Mouse (Mus musculus) intestine, postnatal 0 days (tissue): ENCODE data around the gene Fstl1. TPM values are rescaled to one million over a fixed set of nuclear protein-coding genes. Genes with fewer than 3 reads are reported as not detected.

Experiments used
- ATAC-seq: fragments of 200-750 bp; cut with Nextera tagmentation; 2 replicates; pipeline ENCODE4 v1.8.0; 2017; ENCODE audit warnings: mild to moderate bottlenecking, moderate TSS enrichment, moderate library complexity
- H3K27ac ChIP-seq: fragments of 300-500 bp; sonication (generic); 2 replicates; pipeline ENCODE4 v1.5.1; 2014; ENCODE audit warnings: mild to moderate bottlenecking, low read depth, low read length, moderate library complexity
- H3K27me3 ChIP-seq: fragments of 300-500 bp; sonication (generic); replicated peaks from 2 replicates; pipeline ENCODE4 v1.6.1; 2014; ENCODE audit warnings: low read length, mixed read lengths; ENCODE audit not compliant: control insufficient read depth, insufficient read depth
- H3K36me3 ChIP-seq: fragments of 300-500 bp; sonication (generic); 2 replicates; pipeline ENCODE4 v1.6.1; 2014; ENCODE audit warnings: mild to moderate bottlenecking, moderate library complexity; ENCODE audit not compliant: control insufficient read depth, insufficient read depth
- H3K4me1 ChIP-seq: fragments of 300-500 bp; sonication (generic); replicated peaks from 2 replicates; pipeline ENCODE4 v1.6.1; 2014; ENCODE audit warnings: antibody characterized with exemption, low read length, mixed read lengths; ENCODE audit not compliant: control insufficient read depth, insufficient read depth
- H3K4me2 ChIP-seq: fragments of 300-500 bp; sonication (generic); replicated peaks from 2 replicates; pipeline ENCODE4 v1.6.1; 2014; ENCODE audit warnings: low read depth, mild to moderate bottlenecking, moderate library complexity
- H3K4me3 ChIP-seq: fragments of 300-500 bp; sonication (generic); 2 replicates; pipeline ENCODE4 v1.5.1; 2014; ENCODE audit warnings: low read depth, low read length
- H3K9ac ChIP-seq: fragments of 300-500 bp; sonication (generic); 2 replicates; pipeline ENCODE4 v1.6.1; 2014; ENCODE audit warnings: mild to moderate bottlenecking, low read depth, low read length
- H3K9me3 ChIP-seq: fragments of 300-500 bp; sonication (generic); 2 replicates; pipeline ENCODE4 v1.6.1; 2016; ENCODE audit warnings: mixed run types; ENCODE audit not compliant: control insufficient read depth
- CTCF ChIP-seq: sonication (generic); IDR thresholded peaks from 2 replicates; pipeline ENCODE4 v1.5.1; 2016; ENCODE audit warnings: low read depth, mild to moderate bottlenecking, control low read depth, antibody characterized with exemption, moderate library complexity
- WGBS: fragments of 180-500 bp; shearing (Covaris S2); extraction: QIAGEN DNeasy Blood & Tissue Kit; methylation state at CpG from one replicate; pipeline ENCODE4 v1.1.7; 2014; 5-methylcytosine and 5-hydroxymethylcytosine counted together
- polyA plus RNA-seq: library from polyadenylated mRNA; unstranded; fragments of >200 nt; fragmentation: Nextera tagmentation; extraction: Ambion mirVana; gene quantifications from 2 replicates; pipeline ENCODE4 v1.2.1, GENCODE M21; 2015

Gene Fstl1
- polyA plus RNA-seq, 1 experiment from 2014 or later = 125 TPM

GRCm38 (mm10) chr16:37732023-37732761 lies 44.5 kb upstream of the Fstl1 start:
- no peaks in the 10 kb centered on the region for H3K9me3 ChIP-seq
- H3K9ac ChIP-seq = no peak overlapping the region
- TF ChIP-seq CTCF = no peak
- no peaks in the 10 kb centered on the region for H3K36me3 ChIP-seq
- 66% methylated on average over 7 of the region's 7 CpGs for WGBS
- no peak overlapping the region for H3K4me3 ChIP-seq
- H3K4me1 ChIP-seq = no peaks in the 10 kb centered on the region
- H3K27ac ChIP-seq = no peak overlapping the region
- no peak for ATAC-seq
- no peaks in the 10 kb centered on the region for H3K27me3 ChIP-seq
- H3K4me2 ChIP-seq = no peak overlapping the region

- 81% methylated on average over 2 of the region's 2 CpGs for WGBS
- H3K4me1 ChIP-seq = no peaks in the 10 kb centered on the region
Measured at GRCm38 (mm10) chr16:37740076-37740475, 36.6 kb upstream of the Fstl1 start.

GRCm38 (mm10) chr16:37742266-37742665 lies 34.4 kb upstream of the Fstl1 start:
- H3K27ac ChIP-seq = no peak overlapping the region
- H3K4me2 ChIP-seq = no peak overlapping the region
- 60% methylated on average over 4 of the region's 4 CpGs for whole genome bisulfite sequencing
- H3K9ac ChIP-seq = no peak overlapping the region
- H3K4me1 ChIP-seq = no peaks in the 10 kb centered on the region
- ATAC-seq = no peak
- H3K4me3 ChIP-seq = no peak overlapping the region
- H3K27me3 ChIP-seq = no peaks in the 10 kb centered on the region
- no peak for TF ChIP-seq CTCF
- no peaks in the 10 kb centered on the region for H3K9me3 ChIP-seq
- H3K36me3 ChIP-seq = no peaks in the 10 kb centered on the region

More at GRCm38 (mm10) chr16:37740076-37740475, 36.6 kb upstream of the Fstl1 start:
- ATAC-seq = no peak
- Histone ChIP-seq H3K4me2 (no peak overlapping the region), H3K9ac (no peak overlapping the region), H3K36me3 (no peaks in the 10 kb centered on the region), H3K4me3 (no peak overlapping the region), H3K27ac (no peak overlapping the region), H3K27me3 (no peaks in the 10 kb centered on the region), H3K9me3 (no peaks in the 10 kb centered on the region)
- no peak for TF ChIP-seq CTCF

GRCm38 (mm10) chr16:37752876-37753275 lies 23.8 kb upstream of the Fstl1 start:
- H3K4me3 ChIP-seq = no peak overlapping the region
- no peak overlapping the region for H3K4me2 ChIP-seq
- no peaks in the 10 kb centered on the region for H3K36me3 ChIP-seq
- H3K27me3 ChIP-seq = no peaks in the 10 kb centered on the region
- no peak for ATAC-seq
- H3K9ac ChIP-seq = no peak overlapping the region
- 21% methylated on average over 2 of the region's 2 CpGs for WGBS
- H3K27ac ChIP-seq = no peak overlapping the region
- no peaks in the 10 kb centered on the region for H3K9me3 ChIP-seq
- no peaks in the 10 kb centered on the region for H3K4me1 ChIP-seq
- TF ChIP-seq CTCF = no peak

- Histone ChIP-seq H3K27ac (no peak overlapping the region), H3K9ac (no peak overlapping the region)
- no peak for ATAC-seq
Measured at GRCm38 (mm10) chr16:37753809-37754208, 22.9 kb upstream of the Fstl1 start.

GRCm38 (mm10) chr16:37754483-37754882 lies 22.2 kb upstream of the Fstl1 start:
- Histone ChIP-seq H3K4me3 (no peak overlapping the region), H3K9ac (no peak overlapping the region), H3K36me3 (no peaks in the 10 kb centered on the region), H3K4me1 (no peaks in the 10 kb centered on the region), H3K27me3 (no peaks in the 10 kb centered on the region), H3K4me2 (no peak overlapping the region), H3K27ac (no peak overlapping the region), H3K9me3 (no peaks in the 10 kb centered on the region)
- TF ChIP-seq CTCF = no peak
- no peak for ATAC-seq
- WGBS = 47% methylated on average over 4 of the region's 4 CpGs

More at GRCm38 (mm10) chr16:37753809-37754208, 22.9 kb upstream of the Fstl1 start:
- H3K4me3 ChIP-seq = no peak overlapping the region
- no peaks in the 10 kb centered on the region for H3K36me3 ChIP-seq
- H3K27me3 ChIP-seq = no peaks in the 10 kb centered on the region
- no peaks in the 10 kb centered on the region for H3K9me3 ChIP-seq
- 77% methylated on average over 1 of the region's 1 CpGs for WGBS
- no peak for TF ChIP-seq CTCF
- H3K4me2 ChIP-seq = no peak overlapping the region
- H3K4me1 ChIP-seq = no peaks in the 10 kb centered on the region
